Mouse (Mus musculus) CH12.LX (cell line): Measurements from ENCODE around the gene Actr3. TPM values are rescaled to one million over a fixed set of nuclear protein-coding genes. Genes with fewer than 3 reads are reported as not detected.

ENCODE experiments used
- DNase-seq: peaks from one replicate; pipeline ENCODE4 v3.0.0-alpha.2; 2013; ENCODE audit errors: extremely low read depth
- H3K27ac ChIP-seq: 2 replicates; pipeline ENCODE4 v1.5.1; 2012; ENCODE audit warnings: low read depth, mild to moderate bottlenecking, control low read depth, moderate library complexity; ENCODE audit not compliant: insufficient read depth
- H3K27me3 ChIP-seq: replicated peaks from 2 replicates; pipeline ENCODE3; 2012; ENCODE audit warnings: inconsistent platforms
- H3K36me3 ChIP-seq, 2 experiments: replicated peaks in 1 of 2; 2 replicates each; pipeline versions ENCODE3 to v1.6.1; 2012; ENCODE audit warnings: inconsistent platforms in 1 of 2, low read length in 1 of 2, mild to moderate bottlenecking in 1 of 2, mixed read lengths in 1 of 2, moderate library complexity in 1 of 2; ENCODE audit not compliant: control insufficient read depth in 1 of 2, insufficient read depth in 1 of 2
- H3K4me1 ChIP-seq, 2 experiments: 2 replicates each; pipeline ENCODE4 v1.6.1; 2012; ENCODE audit warnings: inconsistent platforms in 1 of 2, moderate library complexity in 1 of 2; ENCODE audit not compliant: insufficient read depth in 2 of 2, control insufficient read depth in 1 of 2
- H3K4me2 ChIP-seq: 2 replicates; pipeline ENCODE4 v1.6.1; 2012; ENCODE audit warnings: low read depth, mild to moderate bottlenecking, control low read depth; ENCODE audit not compliant: poor library complexity, insufficient read depth, severe bottlenecking
- H3K4me3 ChIP-seq, 3 experiments: fragments of 150-350 bp in 1 of 3; sonication (generic) in 1 of 3; replicated peaks in 1 of 3; 2 replicates each; pipeline versions ENCODE3 to v1.5.1; 2011 to 2012; ENCODE audit warnings: low read depth in 2 of 3, low read length in 2 of 3, mild to moderate bottlenecking in 2 of 3, moderate library complexity in 2 of 3, control low read depth in 1 of 3, improper control_type of control experiment in 1 of 3, inconsistent platforms in 1 of 3, mixed read lengths in 1 of 3; ENCODE audit not compliant: poor library complexity in 1 of 3
- H3K79me2 ChIP-seq: replicated peaks from 2 replicates; pipeline ENCODE4 v1.6.1; 2012; ENCODE audit warnings: mild to moderate bottlenecking, moderate library complexity; ENCODE audit not compliant: control insufficient read depth, poor library complexity, insufficient read depth, severe bottlenecking; ENCODE audit errors: extremely low read depth
- H3K9ac ChIP-seq: 2 replicates; pipeline ENCODE4 v1.6.1; 2012; ENCODE audit warnings: low read depth, mild to moderate bottlenecking, control low read depth, moderate library complexity; ENCODE audit not compliant: insufficient read depth
- H3K9me3 ChIP-seq: replicated peaks from 2 replicates; pipeline ENCODE3; 2012; ENCODE audit warnings: low read length, inconsistent platforms, mixed read lengths
- BHLHE40 ChIP-seq: IDR thresholded peaks from 2 replicates; pipeline ENCODE4 v1.6.1; 2011; ENCODE audit warnings: mild to moderate bottlenecking, low read depth, low read length, improper control_type of control experiment
- CHD1 ChIP-seq: IDR thresholded peaks from 2 replicates; pipeline ENCODE4 v1.6.1; 2012; ENCODE audit warnings: low read depth, low read length, improper control_type of control experiment, inconsistent platforms
- CHD2 ChIP-seq: IDR thresholded peaks from 2 replicates; pipeline ENCODE4 v1.6.1; 2011; ENCODE audit warnings: low read length, improper control_type of control experiment
- E2F4 ChIP-seq: IDR thresholded peaks from 2 replicates; pipeline ENCODE4 v1.6.1; 2011; ENCODE audit warnings: low read depth, low read length, improper control_type of control experiment; ENCODE audit not compliant: insufficient replicate concordance
- ELF1 ChIP-seq: IDR thresholded peaks from 2 replicates; pipeline ENCODE4 v1.6.1; 2014; ENCODE audit warnings: low read depth, mild to moderate bottlenecking, inconsistent platforms, low read length, improper control_type of control experiment
- EP300 ChIP-seq: IDR thresholded peaks from 2 replicates; pipeline ENCODE4 v1.6.1; 2011; ENCODE audit warnings: low read length, improper control_type of control experiment
- ETS1 ChIP-seq: conservative IDR thresholded peaks from 2 replicates; pipeline ENCODE4 v1.6.1; 2012; ENCODE audit warnings: low read depth, mild to moderate bottlenecking, inconsistent platforms, low read length, improper control_type of control experiment, moderate library complexity
- GABPA ChIP-seq: IDR thresholded peaks from 2 replicates; pipeline ENCODE4 v1.6.1; 2012; ENCODE audit warnings: low read depth, low read length, improper control_type of control experiment, inconsistent platforms; ENCODE audit not compliant: insufficient replicate concordance
- HCFC1 ChIP-seq: IDR thresholded peaks from 2 replicates; pipeline ENCODE4 v1.6.1; 2012; ENCODE audit warnings: low read depth, mild to moderate bottlenecking, inconsistent platforms, low read length, improper control_type of control experiment
- IRF4 ChIP-seq: IDR thresholded peaks from 2 replicates; pipeline ENCODE4 v1.6.1; 2014; ENCODE audit warnings: low read depth, mild to moderate bottlenecking, inconsistent platforms, low read length, improper control_type of control experiment
- JUN ChIP-seq: IDR thresholded peaks from 2 replicates; pipeline ENCODE4 v1.6.1; 2011; ENCODE audit warnings: low read depth, mild to moderate bottlenecking, low read length, improper control_type of control experiment, moderate library complexity; ENCODE audit not compliant: insufficient read depth
- JUND ChIP-seq: conservative IDR thresholded peaks from 2 replicates; pipeline ENCODE4 v1.6.1; 2011; ENCODE audit warnings: low read depth, low read length, improper control_type of control experiment
- KAT2A ChIP-seq: IDR thresholded peaks from 2 replicates; pipeline ENCODE4 v1.6.1; 2012; ENCODE audit warnings: low read length, improper control_type of control experiment, inconsistent platforms; ENCODE audit not compliant: insufficient replicate concordance
- MAFK ChIP-seq: IDR thresholded peaks from 2 replicates; pipeline ENCODE4 v1.6.1; 2011; ENCODE audit warnings: low read length, improper control_type of control experiment; ENCODE audit not compliant: insufficient replicate concordance
- MAX ChIP-seq: IDR thresholded peaks from 2 replicates; pipeline ENCODE4 v1.6.1; 2011; ENCODE audit warnings: low read length, improper control_type of control experiment
- MEF2A ChIP-seq: IDR thresholded peaks from 2 replicates; pipeline ENCODE4 v1.6.1; 2014; ENCODE audit warnings: low read depth, mild to moderate bottlenecking, inconsistent platforms, low read length, improper control_type of control experiment, borderline replicate concordance
- MXI1 ChIP-seq: IDR thresholded peaks from 2 replicates; pipeline ENCODE4 v1.6.1; 2011; ENCODE audit warnings: mild to moderate bottlenecking, low read depth, low read length, improper control_type of control experiment
- PAX5 ChIP-seq: IDR thresholded peaks from 2 replicates; pipeline ENCODE4 v1.6.1; 2012; ENCODE audit warnings: low read length, inconsistent platforms, mixed read lengths
- POLR2A ChIP-seq: IDR thresholded peaks from 2 replicates; pipeline ENCODE4 v1.6.1; 2011; ENCODE audit warnings: low read depth, mild to moderate bottlenecking, improper control_type of control experiment, low read length
- RAD21 ChIP-seq: IDR thresholded peaks from 2 replicates; pipeline ENCODE4 v1.6.1; 2011; ENCODE audit warnings: low read depth, mild to moderate bottlenecking, low read length, improper control_type of control experiment, moderate library complexity
- RCOR1 ChIP-seq: conservative IDR thresholded peaks from 2 replicates; pipeline ENCODE4 v1.6.1; 2012; ENCODE audit warnings: low read depth, mild to moderate bottlenecking, inconsistent platforms, low read length, improper control_type of control experiment
- SIN3A ChIP-seq: IDR thresholded peaks from 2 replicates; pipeline ENCODE4 v1.6.1; 2012; ENCODE audit warnings: low read length, improper control_type of control experiment, inconsistent platforms
- SMC3 ChIP-seq: IDR thresholded peaks from 2 replicates; pipeline ENCODE4 v1.6.1; 2011; ENCODE audit warnings: low read depth, low read length, improper control_type of control experiment
- TBP ChIP-seq: conservative IDR thresholded peaks from 2 replicates; pipeline ENCODE4 v1.6.1; 2011; ENCODE audit warnings: low read depth, low read length, improper control_type of control experiment
- TCF12 ChIP-seq: IDR thresholded peaks from 2 replicates; pipeline ENCODE4 v1.6.1; 2014; ENCODE audit warnings: low read depth, mild to moderate bottlenecking, inconsistent platforms, low read length, improper control_type of control experiment
- UBTF ChIP-seq: IDR thresholded peaks from 2 replicates; pipeline ENCODE4 v1.6.1; 2012; ENCODE audit warnings: low read depth, mild to moderate bottlenecking, inconsistent platforms, low read length, improper control_type of control experiment, moderate library complexity
- USF1 ChIP-seq: IDR thresholded peaks from 2 replicates; pipeline ENCODE4 v1.6.1; 2014; ENCODE audit warnings: low read depth, mild to moderate bottlenecking, inconsistent platforms, low read length, improper control_type of control experiment
- ZC3H11A ChIP-seq: IDR thresholded peaks from 2 replicates; pipeline ENCODE4 v1.6.1; 2012; ENCODE audit warnings: low read depth, mild to moderate bottlenecking, inconsistent platforms, low read length, improper control_type of control experiment
- ZKSCAN1 ChIP-seq: IDR thresholded peaks from 2 replicates; pipeline ENCODE4 v1.6.1; 2012; ENCODE audit warnings: low read depth, inconsistent platforms, low read length, improper control_type of control experiment, borderline replicate concordance
- ZMIZ1 ChIP-seq: IDR thresholded peaks from 2 replicates; pipeline ENCODE4 v1.6.1; 2012; ENCODE audit warnings: low read depth, mild to moderate bottlenecking, inconsistent platforms, low read length, improper control_type of control experiment
- dilution Hi-C: fragments of 300-500 bp; cut with MboI; formaldehyde crosslinking; loops from 2 replicates; pipeline ENCODE4 v1.14.3; 2020; ENCODE audit warnings: low sequenced_read_pairs; ENCODE audit not compliant: extremely low pct_unique_long_range_greater_than_20kb, extremely low pct_ligation_motif_present
- in situ Hi-C: fragments of 300-500 bp; cut with MboI; formaldehyde crosslinking; loops from 3 replicates; pipeline ENCODE4 v1.14.3; 2019; ENCODE audit warnings: low sequenced_read_pairs, low pct_ligation_motif_present, low pct_unique_long_range_greater_than_20kb, mixed read lengths
- polyA plus RNA-seq: library from polyadenylated mRNA; unstranded; fragments of >175 nt; gene quantifications from 2 replicates; pipeline ENCODE4 v1.2.1, GENCODE M21; 2012; ENCODE audit warnings: low read depth; ENCODE audit not compliant: insufficient read length
- total RNA-seq, 2 experiments: library from RNA; depleted of rRNA; stranded (reverse); fragments of 300-350 nt in 1 of 2; fragments of >200 nt in 1 of 2; gene quantifications; 2 replicates each; pipeline ENCODE4 v1.2.3; 2012 to 2014

Actr3 gene
- total and polyA plus RNA-seq, 3 experiments: 176 to 513 (median 374) TPM

GRCm38 (mm10) chr1:125441679-125442078 is 6.2 kb upstream of the Actr3 start:
- Histone ChIP-seq H3K9me3 (no peaks in the 10 kb centered on the region), H3K36me3 (no peaks in the 10 kb centered on the region), H3K4me2 (peak overlapping the region; percentile 41), H3K79me2 (no peaks in the 10 kb centered on the region), H3K27ac (peak overlapping the region; percentile 82), H3K4me3 (peak overlapping the region in 2 of 3 experiments; percentile 17 to 27), H3K27me3 (no peaks in the 10 kb centered on the region), H3K4me1 (peaks cover 25 to 58% of the 10 kb centered on the region in 2 experiments)
- dilution Hi-C loops: no loop called here
- in situ Hi-C loops: no loop called here
- DNase-seq: peak; percentile 77
- TF ChIP-seq ZC3H11A (no peak), UBTF (no peak), CHD1 (no peak; the same call in 1 of the 2 replicates), PAX5 (no peak), POLR2A (peak; percentile 62), MXI1 (no peak), KAT2A (no peak), SMC3 (no peak), E2F4 (no peak), IRF4 (peak; percentile 47; the same call in 1 of the 2 replicates), TBP (0 out of 2 replicates have a peak, but pooled peaks have one; percentile 36), ZMIZ1 (no peak), BHLHE40 (peak; percentile 56), MAX (0 out of 2 replicates have a peak, but pooled peaks have one; percentile 17), HCFC1 (0 out of 2 replicates have a peak, but pooled peaks have one; percentile 11), ZKSCAN1 (no peak), SIN3A (peak; percentile 47; the same call in 1 of the 2 replicates), RAD21 (no peak), JUND (0 out of 2 replicates have a peak, but pooled peaks have one; percentile 24), MAFK (no peak), JUN (no peak), USF1 (no peak), RCOR1 (no peak), ELF1 (peak; percentile 88), ETS1 (peak; percentile 69), TCF12 (peak; percentile 68), CHD2 (no peak), EP300 (peak; percentile 25; the same call in 1 of the 2 replicates), MEF2A (no peak; the same call in none of the 2 replicates), GABPA (no peak)
- TF ChIP-seq, all 38 proteins: peak for 12
- H3K9ac ChIP-seq: peak overlapping the region; percentile 28; the same call in 1 of the 2 replicates
